Mouse (Mus musculus): ENCODE measurements around the gene Zfp61.
"Not testable (repeated sequence)": the region's sequence is repeated elsewhere in the genome, so short reads cannot be mapped to it uniquely, and the experiment has no call there.

Zfp61 gene

GRCm38 (mm10) chr7:24296386-24296785, 4.6 kb downstream of the Zfp61 start:
- no peak for DNase-seq

DNA sequence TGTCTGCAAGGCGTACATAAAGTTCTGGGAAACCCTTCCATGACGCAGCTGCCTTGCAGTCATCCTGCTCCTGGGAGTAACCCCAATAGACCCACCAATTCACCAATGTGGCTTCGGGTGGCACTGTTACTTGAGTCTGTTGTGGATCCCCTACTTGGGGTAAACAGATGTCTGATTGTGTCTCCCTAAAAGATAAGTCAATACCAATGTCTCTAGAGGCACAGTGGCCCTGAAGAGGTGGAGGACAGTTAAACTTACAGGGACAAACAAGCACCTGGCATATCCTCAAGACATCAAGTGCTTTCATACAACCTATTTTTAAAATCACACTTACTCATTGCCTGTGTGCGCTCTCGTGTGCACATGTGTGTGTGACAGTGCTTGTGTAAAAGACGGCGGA, 5.7 kb downstream of the Zfp61 start:
- no peak for DNase-seq

DNA sequence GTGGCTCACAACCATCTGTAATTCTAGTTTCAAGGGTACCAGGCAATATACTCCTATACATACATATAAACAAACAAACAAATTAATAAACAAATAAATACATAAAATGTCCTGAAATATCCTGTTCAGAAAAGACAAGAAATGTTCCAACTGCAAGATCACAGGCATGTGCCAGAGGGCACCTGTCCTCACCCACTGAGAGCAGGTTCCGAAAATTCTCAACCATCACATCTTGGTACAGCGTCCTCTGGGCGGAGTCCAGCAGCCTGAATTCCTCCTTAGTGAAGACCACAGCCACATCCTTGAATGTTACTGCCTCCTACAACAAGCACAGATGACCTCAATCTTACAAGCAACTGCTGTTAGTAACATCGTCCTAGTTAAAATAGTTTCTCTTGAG, 6.3 kb downstream of the Zfp61 start:
- DNase-seq, result no peak

- DNase-seq, result no peak
These were observed 7.8 kb downstream of the Zfp61 start for GRCm38 (mm10) chr7:24293061-24293851.

GRCm38 (mm10) chr7:24291387-24292090, 9.5 kb downstream of the Zfp61 start:
- no peak for DNase-seq

DNA sequence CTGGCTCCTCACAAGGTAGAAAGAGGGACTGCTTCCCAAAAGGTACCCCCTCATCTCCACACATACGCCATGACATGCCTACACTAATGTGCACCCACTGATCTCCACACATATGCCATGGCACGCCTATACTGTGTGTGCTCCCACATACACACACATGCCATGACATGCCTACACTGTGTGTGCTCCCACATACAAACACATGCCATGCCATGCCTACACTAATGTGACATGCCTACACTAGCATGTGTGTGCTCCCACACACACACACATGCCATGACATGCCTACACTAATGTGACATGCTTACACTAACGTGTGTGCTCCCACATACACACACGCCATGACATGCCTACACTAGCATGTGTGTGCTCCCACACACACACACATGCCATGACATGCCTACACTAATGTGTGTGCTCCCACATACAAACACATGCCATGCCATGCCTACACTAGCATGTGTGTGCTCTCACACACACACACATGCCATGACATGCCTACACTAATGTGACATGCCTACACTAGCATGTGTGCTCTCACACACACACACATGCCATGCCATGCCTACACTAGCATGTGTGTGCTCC, 10.8 kb downstream of the Zfp61 start:
- DNase-seq, result no peak

GRCm38 (mm10) chr7:24288512-24288911, 12.5 kb downstream of the Zfp61 start:
- DNase-seq, result no peak

DNA sequence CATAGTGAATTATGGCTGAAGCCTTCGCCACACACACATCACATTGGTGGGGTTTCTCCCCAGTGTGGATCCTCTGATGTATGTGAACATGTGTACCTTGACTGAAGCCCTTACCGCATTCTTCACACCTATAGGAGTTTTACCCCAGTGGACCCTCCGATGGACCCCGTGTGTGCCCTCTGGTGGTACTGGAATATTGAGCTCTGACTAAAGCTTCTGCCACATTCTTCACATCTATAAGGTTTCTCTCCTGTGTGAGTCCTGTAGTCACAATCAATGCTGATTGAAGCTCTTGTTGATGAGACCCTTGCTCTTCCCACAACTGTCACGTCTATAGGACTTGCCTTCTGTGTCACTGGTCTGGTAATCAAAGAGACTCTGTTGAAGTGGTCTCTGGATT, 13.4 kb downstream of the Zfp61 start:
- no peak for DNase-seq

GRCm38 (mm10) chr7:24286916-24287315, 14.1 kb downstream of the Zfp61 start:
- no peak for DNase-seq

DNA sequence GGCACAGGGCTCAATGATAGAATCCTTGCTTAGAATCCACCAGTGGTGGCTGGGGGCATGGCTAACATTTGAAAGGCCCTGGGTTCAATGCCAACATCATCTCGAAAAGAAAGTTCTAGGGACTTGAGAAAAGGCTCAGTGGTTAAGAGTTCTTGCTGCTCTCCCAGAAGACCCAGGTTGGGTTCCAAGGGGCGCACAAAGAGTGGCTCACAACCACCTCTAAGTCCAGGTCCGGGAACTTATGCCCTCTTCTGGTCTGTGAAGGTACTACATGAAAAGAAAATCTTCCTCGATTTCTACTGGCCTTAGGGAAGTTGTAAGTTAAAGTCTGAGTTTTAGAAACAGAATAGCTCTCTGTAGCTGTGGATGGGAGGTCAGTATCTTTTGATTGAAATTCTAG, 14.9 kb downstream of the Zfp61 start:
- DNase-seq, result no peak

DNA sequence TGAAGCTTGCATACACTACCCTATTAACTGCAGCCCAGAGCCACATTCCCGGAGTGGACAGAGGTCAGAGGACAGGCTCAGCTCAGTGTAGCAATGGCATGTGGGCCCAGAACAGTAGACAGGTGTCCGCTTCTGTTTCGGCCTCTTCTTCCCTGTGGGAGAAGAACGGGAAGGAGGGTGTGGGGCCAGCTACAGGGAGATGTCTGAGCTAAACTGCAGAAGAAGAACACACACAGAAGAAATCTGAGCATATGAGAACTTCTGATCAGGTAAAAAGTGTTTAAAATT, 20.2 kb downstream of the Zfp61 start:
- no peak for DNase-seq

DNA sequence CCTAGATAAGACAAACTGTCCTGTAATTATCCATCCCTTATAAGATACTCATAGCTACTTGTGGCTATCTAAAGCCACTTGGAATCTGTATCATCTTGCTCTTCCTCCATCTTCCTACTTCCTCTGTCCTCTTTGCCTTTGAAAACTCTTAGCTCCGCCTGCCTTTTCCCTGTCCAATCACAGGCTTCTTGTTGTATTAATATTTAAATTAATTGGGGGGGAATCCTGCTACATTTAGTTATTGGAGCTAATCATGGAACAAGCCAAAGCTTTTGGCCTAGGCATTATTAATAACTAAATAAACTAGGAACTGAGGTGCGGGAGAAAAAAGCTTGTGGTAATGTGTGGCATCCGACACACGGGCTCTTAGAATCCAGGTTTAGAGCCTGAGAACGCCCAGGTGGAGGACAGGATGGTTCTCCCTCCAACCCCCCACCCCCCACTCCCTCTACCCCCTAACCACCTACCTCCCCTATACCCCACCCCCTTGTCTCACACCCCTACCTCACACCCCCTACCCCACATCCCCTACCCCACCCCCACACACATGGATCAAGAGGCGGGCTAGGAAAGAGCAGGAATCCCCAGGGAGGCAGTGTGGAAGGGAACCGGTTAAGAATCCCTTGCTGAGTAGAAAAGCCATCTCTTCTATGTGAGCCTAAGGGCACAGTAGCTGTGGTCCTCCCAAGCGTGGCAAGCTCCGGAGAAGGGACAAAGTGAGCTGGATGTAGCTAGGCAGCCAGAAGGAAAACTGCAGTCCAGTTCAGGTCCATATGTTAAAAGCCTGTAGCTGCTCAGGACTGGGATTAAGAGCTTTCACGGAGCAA, 20.8 kb downstream of the Zfp61 start:
- DNase-seq, result no peak

DNA sequence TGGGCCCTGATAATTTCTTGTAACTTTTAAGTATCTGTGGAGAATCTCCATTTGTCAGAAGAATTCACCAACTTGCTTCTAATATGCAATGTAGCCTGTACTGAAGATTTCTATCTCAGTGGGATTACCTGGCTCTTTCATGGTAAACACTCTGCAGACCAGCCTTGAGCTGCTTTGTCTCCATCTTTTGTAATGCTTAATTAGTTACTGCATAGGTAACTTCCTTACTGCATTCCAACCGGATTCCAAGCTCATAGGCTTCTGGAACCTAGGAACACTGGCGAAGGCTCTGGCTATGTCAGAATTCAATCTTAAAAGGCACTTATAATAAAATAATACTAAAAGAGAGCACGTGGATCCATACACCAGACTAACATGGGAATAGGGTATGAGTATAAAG, 22.3 kb downstream of the Zfp61 start:
- DNase-seq, result not testable (repeated sequence)

DNA sequence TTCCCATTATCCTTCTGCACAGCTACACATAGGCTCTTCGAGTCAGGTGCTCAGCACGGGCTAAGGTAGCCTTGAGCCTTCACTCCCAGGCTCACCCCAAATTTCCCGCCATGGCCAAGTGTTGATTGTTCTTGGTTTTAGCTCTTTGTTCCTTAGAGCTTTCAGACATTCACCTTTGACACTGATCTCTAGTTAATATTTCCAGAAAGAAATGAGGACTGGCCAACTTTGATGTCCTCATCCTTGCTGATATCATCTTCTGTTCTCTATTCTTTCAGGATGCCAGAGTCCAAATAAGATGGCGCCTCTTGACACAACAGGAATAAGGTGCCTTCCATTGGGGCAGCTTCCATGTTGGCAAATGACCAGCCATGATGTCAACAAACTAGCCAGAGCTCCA, 26.6 kb downstream of the Zfp61 start:
- no peak for DNase-seq

GRCm38 (mm10) chr7:24271191-24271590, 29.8 kb downstream of the Zfp61 start:
- DNase-seq, result no peak

- DNase-seq, result peak; percentile 85
These were observed 30.8 kb downstream of the Zfp61 start, which contains the start of gene Zfp93 for GRCm38 (mm10) chr7:24270288-24270672. Gene Zfp93 (plus strand): TSS chr7:24270420.

DNA sequence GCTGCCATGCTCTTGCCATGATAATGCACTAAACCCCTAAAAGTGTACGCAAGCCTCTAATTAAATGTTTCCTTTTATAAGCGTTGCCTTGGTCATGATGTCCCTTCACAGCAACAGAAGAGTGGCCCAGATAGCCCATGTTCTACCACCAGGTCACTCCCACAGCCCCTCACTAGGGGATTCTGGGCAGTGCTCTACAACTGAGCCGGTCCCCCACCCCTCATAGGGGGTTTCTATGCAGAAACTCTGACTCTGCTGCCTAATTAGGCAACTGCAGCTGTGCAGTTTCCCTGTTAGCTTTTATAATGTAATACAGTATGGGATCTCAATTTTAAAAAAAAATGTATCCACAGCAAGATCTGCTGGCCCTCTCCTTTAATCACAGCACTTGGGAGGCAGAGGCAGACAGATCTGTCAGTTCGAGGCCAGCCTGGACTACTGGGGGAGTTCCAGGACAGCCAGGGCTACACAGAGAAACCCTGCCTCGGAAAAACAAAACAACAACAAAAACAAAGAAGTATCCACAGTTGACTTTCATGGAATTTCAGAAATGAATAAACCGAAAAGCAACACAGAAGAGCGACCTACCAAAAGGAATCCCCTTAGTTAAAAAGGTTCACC, 31.3 kb downstream of the Zfp61 start:
- no peak for DNase-seq

DNA sequence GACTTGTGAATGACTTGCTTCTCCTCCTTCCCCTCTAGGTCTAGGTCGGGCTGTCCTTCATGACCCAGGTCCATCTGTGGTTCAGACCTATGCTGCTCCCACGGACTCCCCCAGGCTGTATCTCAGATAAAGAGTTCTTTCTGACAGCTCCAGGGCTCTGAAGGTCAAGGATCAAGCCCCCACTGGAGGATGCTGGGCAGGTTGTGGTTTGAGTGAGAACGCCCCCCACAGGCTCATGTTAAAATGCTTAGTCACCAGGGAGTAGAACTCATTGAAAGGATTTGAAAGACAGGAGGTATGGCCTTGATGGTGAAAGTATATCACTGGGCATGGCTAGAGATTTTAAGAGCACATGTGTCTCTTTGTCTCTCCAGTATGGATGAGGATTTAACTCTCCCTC, 31.8 kb downstream of the Zfp61 start:
- DNase-seq, result no peak

DNA sequence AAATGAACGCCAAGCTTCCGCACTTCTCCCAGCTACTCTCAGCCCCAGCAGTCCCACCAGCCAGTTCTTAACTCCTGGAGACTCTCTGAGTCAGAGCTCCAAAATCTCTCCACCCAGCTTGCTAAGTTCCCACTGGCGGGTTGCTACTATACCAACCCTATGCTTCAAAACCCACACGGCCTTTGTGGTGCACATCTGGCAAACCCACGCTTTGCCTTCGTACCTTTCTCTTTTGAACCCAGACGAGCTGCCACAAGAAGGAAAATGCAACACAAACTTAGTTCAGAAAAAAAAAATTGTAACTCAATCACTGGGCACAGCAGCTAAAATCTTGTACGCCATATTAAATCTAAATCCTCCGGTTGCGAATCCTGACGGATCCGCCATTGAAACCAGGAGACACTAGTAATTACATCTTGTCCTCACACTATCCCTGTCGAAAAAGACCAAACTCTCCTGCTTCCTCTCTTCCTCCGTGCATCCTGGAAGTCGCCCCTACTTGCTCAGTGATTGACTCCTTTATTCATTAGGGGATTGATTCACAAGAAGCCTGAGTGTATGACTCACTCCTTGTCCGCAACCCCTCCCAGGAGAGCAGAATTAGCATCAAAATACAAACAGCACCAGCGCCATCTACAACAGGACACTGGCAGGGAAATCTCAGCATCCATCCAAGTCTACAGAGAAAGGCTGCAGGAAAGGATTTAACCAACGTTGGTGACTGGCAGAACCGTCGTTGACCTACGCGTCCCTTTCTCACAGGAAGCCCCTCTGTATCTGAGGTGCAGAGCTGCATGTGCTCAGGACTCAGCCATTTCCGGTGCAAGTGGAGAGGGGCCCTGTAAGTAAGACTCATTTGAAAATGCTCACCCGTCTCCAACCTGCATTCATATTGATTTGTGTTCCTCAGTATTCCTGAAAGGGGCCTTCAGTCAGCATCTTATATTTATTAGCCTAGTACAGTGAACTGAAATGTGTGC, 32.6 kb downstream of the Zfp61 start:
- DNase-seq, result no peak

- no peak for DNase-seq
These were observed 41.1 kb downstream of the Zfp61 start for GRCm38 (mm10) chr7:24260000-24260312.

DNA sequence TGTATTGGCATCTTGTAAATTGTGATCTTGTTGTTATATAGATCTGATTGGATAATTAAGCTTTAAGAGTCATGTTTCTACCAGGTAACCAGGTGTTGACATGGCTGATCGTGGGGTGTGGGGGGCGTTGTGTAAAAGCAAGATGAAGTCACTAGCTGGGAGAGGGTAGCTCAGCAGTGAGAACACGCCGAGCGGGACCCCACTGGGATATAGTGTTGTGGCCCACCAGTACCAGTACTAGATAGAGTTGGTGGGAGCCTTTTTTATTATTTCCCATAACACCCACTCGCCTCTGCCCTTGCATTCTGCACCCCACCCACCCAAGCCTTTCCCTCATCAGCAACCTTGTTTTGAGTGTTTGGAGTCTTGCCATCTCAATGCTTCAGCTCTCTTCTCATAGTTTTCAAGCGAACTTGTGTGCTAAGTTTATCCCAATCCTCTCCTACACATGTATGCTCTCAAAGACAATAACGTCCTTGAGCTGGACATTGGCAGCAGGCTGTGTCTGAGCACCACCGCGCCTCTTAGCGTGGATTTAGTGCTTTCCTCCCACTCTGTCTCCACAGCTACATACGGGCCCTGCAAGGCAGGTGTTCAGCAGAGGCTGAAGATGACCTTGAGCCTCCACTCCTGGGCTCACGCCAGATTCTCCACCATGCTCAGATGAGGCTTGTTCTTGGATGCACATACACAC, 41.6 kb downstream of the Zfp61 start:
- DNase-seq, result no peak

All from lung, postnatal 10 days (tissue).